Mouse (Mus musculus) limb, embryonic 12.5 days (tissue): ENCODE measurements around the gene Ptov1. TPM values are rescaled to one million over a fixed set of nuclear protein-coding genes. Genes with fewer than 3 reads are reported as not detected.

ENCODE experiments used
- ATAC-seq: fragments of 200-750 bp; cut with Nextera tagmentation; 2 replicates; pipeline ENCODE4 v1.8.0; 2017; ENCODE audit warnings: low read depth, moderate TSS enrichment; ENCODE audit not compliant: insufficient number of reproducible peaks, insufficient read depth, low FRiP score, low TSS enrichment
- H3K27ac ChIP-seq: fragments of 300-500 bp; sonication (generic); 2 replicates; pipeline ENCODE4 v1.5.1; 2016; ENCODE audit warnings: mild to moderate bottlenecking, moderate library complexity
- H3K27me3 ChIP-seq: fragments of 300-500 bp; sonication (generic); 2 replicates; pipeline ENCODE4 v1.6.1; 2016; ENCODE audit warnings: mild to moderate bottlenecking, moderate library complexity
- H3K36me3 ChIP-seq: fragments of 300-500 bp; sonication (generic); 2 replicates; pipeline ENCODE4 v1.6.1; 2016; ENCODE audit warnings: mild to moderate bottlenecking, moderate library complexity
- H3K4me1 ChIP-seq: fragments of 300-500 bp; sonication (generic); replicated peaks from 2 replicates; pipeline ENCODE4 v1.6.1; 2016
- H3K4me2 ChIP-seq: fragments of 300-500 bp; sonication (generic); 2 replicates; pipeline ENCODE4 v1.6.1; 2016; ENCODE audit warnings: mild to moderate bottlenecking, moderate library complexity
- H3K4me3 ChIP-seq: fragments of 300-500 bp; sonication (generic); replicated peaks from 2 replicates; pipeline ENCODE4 v1.5.1; 2016; ENCODE audit warnings: mild to moderate bottlenecking
- H3K9ac ChIP-seq: fragments of 300-500 bp; sonication (generic); replicated peaks from 2 replicates; pipeline ENCODE4 v1.6.1; 2016; ENCODE audit warnings: mild to moderate bottlenecking, moderate library complexity
- H3K9me3 ChIP-seq: fragments of 300-500 bp; sonication (generic); 2 replicates; pipeline ENCODE4 v1.6.1; 2016; ENCODE audit warnings: mild to moderate bottlenecking, moderate library complexity
- WGBS: fragments of 180-500 bp; shearing (Covaris S2); methylation state at CpG from one replicate; pipeline ENCODE4 v1.1.7; 2016; 5-methylcytosine and 5-hydroxymethylcytosine counted together
- polyA plus RNA-seq: library from polyadenylated mRNA; unstranded; fragments of >200 nt; fragmentation: Nextera tagmentation; extraction: Ambion mirVana; gene quantifications from 2 replicates; pipeline ENCODE4 v1.2.1, GENCODE M21; 2016

Ptov1 gene
- polyA plus RNA-seq, 1 experiment from 2014 or later, result 615 TPM

DNA sequence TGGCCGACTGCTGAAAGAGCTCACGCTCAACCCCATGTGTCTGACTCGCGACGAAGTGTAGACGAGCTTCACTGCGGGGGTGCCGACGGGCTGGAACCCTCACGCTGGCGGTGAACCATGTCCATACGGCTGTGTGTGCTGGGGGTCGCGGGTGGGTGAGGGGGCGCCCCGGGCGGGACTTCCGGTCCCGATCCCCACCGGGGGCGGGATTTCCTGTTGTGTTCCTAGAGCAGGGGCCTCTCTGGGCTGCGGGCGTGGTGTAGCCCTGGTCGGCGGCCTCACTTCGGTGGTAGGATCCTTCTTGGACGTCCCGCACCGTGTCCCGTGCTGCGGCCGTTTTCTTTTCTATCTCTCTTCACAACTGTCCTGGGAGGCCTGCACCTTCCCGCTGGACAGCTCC, 19.4 kb downstream of the Ptov1 start:
- peak overlapping the region; percentile 78 for H3K4me3 ChIP-seq
- peaks cover 37% of the 10 kb centered on the region for H3K36me3 ChIP-seq
- peak overlapping the region; percentile 68 for H3K9ac ChIP-seq
- peak overlapping the region; percentile 85 for H3K4me2 ChIP-seq
- WGBS, result under 1% methylated on average over 33 of the region's 33 CpGs
- no peaks in the 10 kb centered on the region for H3K27me3 ChIP-seq
- peak overlapping the region; percentile 96 for H3K27ac ChIP-seq
- H3K9me3 ChIP-seq, result no peaks in the 10 kb centered on the region
- peak; percentile 24 for ATAC-seq
- peaks cover 42% of the 10 kb centered on the region for H3K4me1 ChIP-seq

GRCm38 (mm10) chr7:44849416-44850111, 20.0 kb downstream of the Ptov1 start:
- Histone ChIP-seq H3K9ac (peak overlapping the region; percentile 68), H3K27ac (peak overlapping the region; percentile 96), H3K36me3 (peaks cover 43% of the 10 kb centered on the region), H3K27me3 (no peaks in the 10 kb centered on the region), H3K4me3 (peak overlapping the region; percentile 78), H3K9me3 (no peaks in the 10 kb centered on the region), H3K4me2 (peak overlapping the region; percentile 85), H3K4me1 (peaks cover 36% of the 10 kb centered on the region)
- ATAC-seq, result peak; percentile 67
- WGBS, result under 1% methylated on average over 41 of the region's 41 CpGs

GRCm38 (mm10) chr7:44848561-44849415, 20.8 kb downstream of the Ptov1 start, which contains the start of the genes Akt1s1 and Tbc1d17:
Gene Akt1s1 (plus strand): TSS chr7:44848991.
Gene Tbc1d17 (minus strand): TSS chr7:44849079.
- Histone ChIP-seq H3K4me1 (peaks cover 32% of the 10 kb centered on the region), H3K9ac (peak within 1 kb of the TSS; percentile 68), H3K27me3 (no peaks in the 10 kb centered on the region), H3K9me3 (no peaks in the 10 kb centered on the region), H3K27ac (peak within 1 kb of the TSS; percentile 96), H3K4me2 (peak within 1 kb of the TSS; percentile 85), H3K36me3 (peaks cover 51% of the 10 kb centered on the region), H3K4me3 (peak within 1 kb of the TSS; percentile 78)
- ATAC-seq, result peak; percentile 85
- under 1% methylated on average over 54 of the region's 54 CpGs for WGBS

GRCm38 (mm10) chr7:44847772-44848171, 21.8 kb downstream of the Ptov1 start:
- Histone ChIP-seq H3K27me3 (no peaks in the 10 kb centered on the region), H3K27ac (no peak overlapping the region), H3K36me3 (peaks cover 57% of the 10 kb centered on the region), H3K4me3 (peak overlapping the region; percentile 78), H3K4me1 (peaks cover 23% of the 10 kb centered on the region), H3K9ac (peak overlapping the region; percentile 40; the same call in 1 of the 2 replicates), H3K9me3 (no peaks in the 10 kb centered on the region), H3K4me2 (peak overlapping the region; percentile 85)
- no peak for ATAC-seq
- WGBS, result 81% methylated on average over 5 of the region's 5 CpGs

GRCm38 (mm10) chr7:44846804-44847203, 22.8 kb downstream of the Ptov1 start:
- peaks cover 59% of the 10 kb centered on the region for H3K36me3 ChIP-seq
- peaks cover 4% of the 10 kb centered on the region; the same call in 1 of the 2 replicates for H3K27me3 ChIP-seq
- WGBS, result 91% methylated on average over 7 of the region's 7 CpGs
- H3K9me3 ChIP-seq, result no peaks in the 10 kb centered on the region
- H3K4me1 ChIP-seq, result peaks cover 18% of the 10 kb centered on the region
- H3K9ac ChIP-seq, result no peak overlapping the region
- H3K4me3 ChIP-seq, result no peak overlapping the region
- H3K4me2 ChIP-seq, result no peak overlapping the region
- no peak overlapping the region for H3K27ac ChIP-seq
- ATAC-seq, result no peak

GRCm38 (mm10) chr7:44845006-44845405, 24.6 kb downstream of the Ptov1 start:
- Histone ChIP-seq H3K36me3 (peaks cover 66% of the 10 kb centered on the region), H3K4me3 (no peak overlapping the region), H3K27ac (no peak overlapping the region), H3K4me1 (peaks cover 13% of the 10 kb centered on the region), H3K4me2 (no peak overlapping the region), H3K9me3 (no peaks in the 10 kb centered on the region), H3K27me3 (peaks cover 21% of the 10 kb centered on the region), H3K9ac (no peak overlapping the region)
- WGBS, result 93% methylated on average over 10 of the region's 10 CpGs
- no peak for ATAC-seq

DNA sequence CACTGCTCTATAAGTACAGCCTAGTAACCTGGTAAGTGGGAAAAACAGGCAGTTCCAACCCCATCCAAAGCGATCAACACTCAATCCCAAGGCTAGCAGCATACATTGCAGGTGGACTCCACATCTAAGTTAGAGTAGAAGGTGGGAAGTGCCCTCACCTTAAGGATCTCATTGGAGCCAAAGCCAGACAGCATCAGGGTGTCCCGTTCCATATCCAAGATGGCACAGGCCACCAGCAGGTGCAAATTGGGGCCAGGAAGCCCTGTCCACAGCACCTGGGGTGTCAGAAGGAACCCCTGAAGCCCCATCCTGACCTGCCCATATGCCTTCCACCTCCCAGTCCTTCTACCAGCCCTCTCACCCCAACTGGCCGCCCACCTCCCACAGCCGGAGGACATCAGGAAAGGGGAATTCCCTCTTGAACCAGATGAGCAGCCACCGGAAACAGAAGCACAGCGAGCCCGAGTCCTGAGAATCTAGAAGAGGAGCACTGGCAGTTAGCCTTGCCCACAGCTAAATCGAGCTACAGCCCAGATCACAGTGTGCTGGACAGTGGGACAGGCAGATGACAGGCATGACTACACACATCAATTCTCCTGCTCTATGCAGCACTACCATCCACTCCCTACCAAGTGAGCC, 27.6 kb downstream of the Ptov1 start:
- no peak for ATAC-seq
- Histone ChIP-seq H3K36me3 (peaks cover 65% of the 10 kb centered on the region), H3K9ac (no peak overlapping the region), H3K4me3 (no peak overlapping the region), H3K4me1 (peaks cover 16% of the 10 kb centered on the region), H3K27ac (no peak overlapping the region), H3K27me3 (peaks cover 43% of the 10 kb centered on the region), H3K9me3 (no peaks in the 10 kb centered on the region), H3K4me2 (no peak overlapping the region)
- 91% methylated on average over 8 of the region's 8 CpGs for WGBS

DNA sequence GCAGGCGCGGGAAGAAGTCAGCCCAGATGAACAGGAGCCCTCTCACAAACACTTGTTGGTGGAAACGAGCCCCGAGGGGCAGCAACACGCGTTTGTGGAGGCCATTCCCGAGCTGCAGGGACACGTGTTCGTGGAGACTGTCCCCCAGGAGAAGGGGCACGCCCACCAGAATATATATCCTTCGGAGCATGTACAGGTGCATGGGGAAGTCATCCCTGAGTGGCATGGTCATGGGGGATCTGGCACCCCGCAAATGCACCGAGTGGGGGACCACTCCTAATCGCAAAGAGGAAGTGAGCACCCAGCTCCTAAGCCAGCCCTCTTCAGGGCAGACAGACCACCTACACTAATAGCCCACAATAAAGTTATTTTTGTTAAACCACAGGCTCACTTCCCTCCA, 29.2 kb downstream of the Ptov1 start:
- peak overlapping the region; percentile 55; the same call in 1 of the 2 replicates for H3K9ac ChIP-seq
- peak overlapping the region; percentile 66 for H3K4me2 ChIP-seq
- H3K27ac ChIP-seq, result no peak overlapping the region
- peak overlapping the region; percentile 39 for H3K4me3 ChIP-seq
- ATAC-seq, result no peak
- H3K4me1 ChIP-seq, result peaks cover 23% of the 10 kb centered on the region
- H3K36me3 ChIP-seq, result peaks cover 50% of the 10 kb centered on the region
- peaks cover 43% of the 10 kb centered on the region for H3K27me3 ChIP-seq
- H3K9me3 ChIP-seq, result no peaks in the 10 kb centered on the region
- WGBS, result 47% methylated on average over 14 of the region's 14 CpGs

DNA sequence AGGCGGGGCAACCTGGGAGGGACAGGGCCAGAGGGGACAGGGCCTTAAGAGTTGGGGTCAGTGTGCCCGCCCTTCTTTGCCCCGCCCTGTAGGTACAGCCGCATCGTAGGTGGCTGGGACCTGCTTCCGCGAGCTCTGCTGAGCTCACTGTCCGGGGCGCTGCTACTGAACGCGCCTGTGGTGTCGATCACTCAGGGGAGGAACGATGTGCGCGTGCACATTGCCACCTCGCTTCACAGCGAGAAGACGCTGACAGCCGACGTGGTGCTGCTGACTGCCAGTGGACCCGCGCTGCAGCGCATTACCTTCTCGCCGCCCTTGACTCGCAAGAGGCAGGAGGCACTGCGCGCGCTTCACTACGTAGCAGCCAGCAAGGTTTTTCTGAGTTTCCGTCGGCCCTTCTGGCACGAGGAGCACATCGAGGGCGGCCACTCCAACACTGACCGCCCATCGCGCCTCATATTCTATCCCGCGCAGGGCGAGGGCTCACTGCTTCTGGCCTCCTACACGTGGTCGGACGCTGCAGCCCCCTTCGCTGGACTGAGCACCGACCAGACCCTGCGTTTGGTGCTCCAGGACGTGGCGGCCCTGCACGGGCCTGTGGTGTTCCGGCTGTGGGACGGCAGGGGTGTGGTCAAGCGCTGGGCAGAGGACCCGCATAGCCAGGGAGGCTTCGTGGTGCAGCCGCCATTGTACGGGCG, 29.9 kb downstream of the Ptov1 start:
- H3K4me3 ChIP-seq, result peak overlapping the region; percentile 39
- peak overlapping the region; percentile 55 for H3K9ac ChIP-seq
- H3K27me3 ChIP-seq, result peaks cover 43% of the 10 kb centered on the region
- WGBS, result 2% methylated on average over 58 of the region's 58 CpGs
- peak overlapping the region; percentile 66 for H3K4me2 ChIP-seq
- H3K9me3 ChIP-seq, result no peaks in the 10 kb centered on the region
- no peak overlapping the region for H3K27ac ChIP-seq
- peaks cover 23% of the 10 kb centered on the region for H3K4me1 ChIP-seq
- ATAC-seq, result peak; percentile 43
- peaks cover 42% of the 10 kb centered on the region for H3K36me3 ChIP-seq

- Histone ChIP-seq H3K36me3 (peaks cover 37% of the 10 kb centered on the region), H3K9me3 (no peaks in the 10 kb centered on the region), H3K4me1 (peaks cover 23% of the 10 kb centered on the region), H3K27me3 (peaks cover 43% of the 10 kb centered on the region), H3K9ac (peak overlapping the region; percentile 55), H3K4me2 (peak overlapping the region; percentile 66), H3K27ac (no peak overlapping the region), H3K4me3 (peak overlapping the region; percentile 39)
- ATAC-seq, result no peak
- WGBS, result 27% methylated on average over 11 of the region's 11 CpGs
These were observed 30.5 kb downstream of the Ptov1 start for GRCm38 (mm10) chr7:44839171-44839490.
